Mouse (Mus musculus) hindbrain, embryonic 11.5 days (tissue): ENCODE data around the gene Atxn1. TPM values are rescaled to one million over a fixed set of nuclear protein-coding genes. Genes with fewer than 3 reads are reported as not detected.

Experiments used
- ATAC-seq: fragments of 200-750 bp; cut with Nextera tagmentation; 2 replicates; pipeline ENCODE4 v1.8.0; 2017; ENCODE audit warnings: mild to moderate bottlenecking, moderate TSS enrichment, moderate library complexity; ENCODE audit not compliant: low FRiP score
- DNase-seq: peaks from one replicate; pipeline ENCODE4 v3.0.0-alpha.2; 2015; ENCODE audit warnings: low spot score
- H3K27ac ChIP-seq: fragments of 300-500 bp; sonication (generic); 2 replicates; pipeline ENCODE4 v1.5.1; 2014; ENCODE audit warnings: mild to moderate bottlenecking, low read depth, low read length
- H3K27me3 ChIP-seq: fragments of 300-500 bp; sonication (generic); 2 replicates; pipeline ENCODE4 v1.6.1; 2014; ENCODE audit warnings: mild to moderate bottlenecking, low read length, moderate library complexity, mixed read lengths; ENCODE audit not compliant: control insufficient read depth, insufficient read depth
- H3K36me3 ChIP-seq: fragments of 300-500 bp; sonication (generic); 2 replicates; pipeline ENCODE4 v1.6.1; 2014; ENCODE audit warnings: mild to moderate bottlenecking, low read length, moderate library complexity, mixed read lengths; ENCODE audit not compliant: control insufficient read depth, insufficient read depth
- H3K4me1 ChIP-seq: fragments of 300-500 bp; sonication (generic); replicated peaks from 2 replicates; pipeline ENCODE4 v1.6.1; 2014; ENCODE audit warnings: low read length, mixed read lengths; ENCODE audit not compliant: control insufficient read depth, insufficient read depth
- H3K4me2 ChIP-seq: fragments of 300-500 bp; sonication (generic); replicated peaks from 2 replicates; pipeline ENCODE4 v1.6.1; 2014; ENCODE audit warnings: mild to moderate bottlenecking, low read depth, low read length
- H3K4me3 ChIP-seq: fragments of 300-500 bp; sonication (generic); 2 replicates; pipeline ENCODE4 v1.5.1; 2014; ENCODE audit warnings: low read depth, low read length
- H3K9ac ChIP-seq: fragments of 300-500 bp; sonication (generic); 2 replicates; pipeline ENCODE4 v1.6.1; 2014; ENCODE audit warnings: low read depth, low read length
- H3K9me3 ChIP-seq: fragments of 300-500 bp; sonication (generic); 2 replicates; pipeline ENCODE4 v1.6.1; 2016; ENCODE audit warnings: low read length; ENCODE audit not compliant: control insufficient read depth
- WGBS: fragments of 180-500 bp; shearing (Covaris S2); extraction: QIAGEN DNeasy Blood & Tissue Kit; methylation state at CpG from one replicate; pipeline ENCODE4 v1.1.7; 2014; 5-methylcytosine and 5-hydroxymethylcytosine counted together
- polyA plus RNA-seq: library from polyadenylated mRNA; unstranded; fragments of >200 nt; fragmentation: Nextera tagmentation; extraction: Ambion mirVana; gene quantifications from 2 replicates; pipeline ENCODE4 v1.2.1, GENCODE M21; 2014

Gene Atxn1
- polyA plus RNA-seq, 1 experiment from 2014 or later = 3.2 TPM

GRCm38 (mm10) chr13:45874196-45874595 lies 90.6 kb downstream of the Atxn1 start:
- DNase-seq (no peak), ATAC-seq (no peak)
- H3K4me1 ChIP-seq = no peaks in the 10 kb centered on the region
- no peak overlapping the region for H3K27ac ChIP-seq
- no peak overlapping the region for H3K4me2 ChIP-seq
- no peaks in the 10 kb centered on the region for H3K9me3 ChIP-seq
- H3K36me3 ChIP-seq = no peaks in the 10 kb centered on the region
- H3K4me3 ChIP-seq = no peak overlapping the region
- H3K9ac ChIP-seq = no peak overlapping the region
- H3K27me3 ChIP-seq = no peaks in the 10 kb centered on the region
- 96% methylated on average over 4 of the region's 4 CpGs for WGBS

- H3K9me3 ChIP-seq = no peaks in the 10 kb centered on the region
- no peaks in the 10 kb centered on the region for H3K4me1 ChIP-seq
- H3K27ac ChIP-seq = no peak overlapping the region
- no peak overlapping the region for H3K9ac ChIP-seq
- H3K36me3 ChIP-seq = no peaks in the 10 kb centered on the region
- no peaks in the 10 kb centered on the region for H3K27me3 ChIP-seq
- ATAC-seq (no peak), DNase-seq (no peak)
- WGBS = 93% methylated on average over 7 of the region's 7 CpGs
- H3K4me2 ChIP-seq = no peak overlapping the region
- no peak overlapping the region for H3K4me3 ChIP-seq
These were observed 91.8 kb downstream of the Atxn1 start for GRCm38 (mm10) chr13:45872966-45873365.

DNA sequence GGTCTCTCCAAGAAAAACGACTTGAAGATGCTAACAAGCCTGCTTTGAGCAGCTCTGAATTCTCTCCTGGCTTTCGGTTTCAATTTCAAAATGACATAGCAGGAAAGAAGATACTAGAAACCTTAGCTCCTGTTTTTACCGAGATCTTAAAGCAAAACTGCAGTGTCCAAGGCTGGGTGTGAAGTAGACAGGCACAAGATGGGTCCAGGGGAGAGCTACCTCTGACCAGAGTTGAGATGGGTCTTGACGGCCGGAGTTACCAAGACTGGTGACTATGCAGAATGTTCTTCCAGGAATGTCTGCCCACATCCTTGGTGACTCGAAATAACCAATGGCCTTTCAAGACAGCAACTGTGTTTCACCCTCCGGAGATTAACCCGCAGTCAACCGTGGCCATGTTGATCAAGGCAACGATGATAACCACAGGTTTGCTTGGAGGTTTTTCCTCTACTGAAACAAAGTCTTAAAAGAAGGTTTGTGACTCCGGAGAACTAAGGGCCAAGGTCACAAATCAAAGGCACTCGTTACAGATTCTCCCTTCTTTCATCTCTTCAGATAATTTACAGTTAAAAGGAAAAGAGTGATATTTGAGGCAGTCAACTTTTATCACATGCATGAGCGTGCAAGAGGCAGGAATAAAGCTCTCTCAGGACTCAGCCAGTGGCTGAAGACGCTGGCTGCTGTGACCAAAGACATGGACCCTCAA lies 92.6 kb downstream of the Atxn1 start:
- ATAC-seq = no peak
- no peaks in the 10 kb centered on the region for H3K27me3 ChIP-seq
- no peaks in the 10 kb centered on the region for H3K4me1 ChIP-seq
- WGBS = 86% methylated on average over 14 of the region's 14 CpGs
- H3K36me3 ChIP-seq = no peaks in the 10 kb centered on the region
- H3K4me3 ChIP-seq = no peak overlapping the region
- H3K4me2 ChIP-seq = no peak overlapping the region
- no peak for DNase-seq
- no peak overlapping the region for H3K9ac ChIP-seq
- H3K9me3 ChIP-seq = no peaks in the 10 kb centered on the region
- no peak overlapping the region for H3K27ac ChIP-seq

- H3K27ac ChIP-seq = no peak overlapping the region
- no peak for DNase-seq
- WGBS = 66% methylated on average over 7 of the region's 7 CpGs
- no peak overlapping the region for H3K4me2 ChIP-seq
- no peaks in the 10 kb centered on the region for H3K9me3 ChIP-seq
- H3K9ac ChIP-seq = no peak overlapping the region
- ATAC-seq = no peak
- no peaks in the 10 kb centered on the region for H3K4me1 ChIP-seq
- no peak overlapping the region for H3K4me3 ChIP-seq
- H3K27me3 ChIP-seq = no peaks in the 10 kb centered on the region
- no peaks in the 10 kb centered on the region for H3K36me3 ChIP-seq
These were observed 93.3 kb downstream of the Atxn1 start for GRCm38 (mm10) chr13:45871554-45871953.

GRCm38 (mm10) chr13:45868886-45869285 lies 95.9 kb downstream of the Atxn1 start:
- no peaks in the 10 kb centered on the region for H3K36me3 ChIP-seq
- DNase-seq = no peak
- H3K27ac ChIP-seq = no peak overlapping the region
- no peaks in the 10 kb centered on the region for H3K4me1 ChIP-seq
- no peaks in the 10 kb centered on the region for H3K27me3 ChIP-seq
- no peak overlapping the region for H3K4me2 ChIP-seq
- ATAC-seq = no peak
- H3K9ac ChIP-seq = no peak overlapping the region
- no peaks in the 10 kb centered on the region for H3K9me3 ChIP-seq
- H3K4me3 ChIP-seq = no peak overlapping the region
- WGBS = 81% methylated on average over 8 of the region's 8 CpGs

DNA sequence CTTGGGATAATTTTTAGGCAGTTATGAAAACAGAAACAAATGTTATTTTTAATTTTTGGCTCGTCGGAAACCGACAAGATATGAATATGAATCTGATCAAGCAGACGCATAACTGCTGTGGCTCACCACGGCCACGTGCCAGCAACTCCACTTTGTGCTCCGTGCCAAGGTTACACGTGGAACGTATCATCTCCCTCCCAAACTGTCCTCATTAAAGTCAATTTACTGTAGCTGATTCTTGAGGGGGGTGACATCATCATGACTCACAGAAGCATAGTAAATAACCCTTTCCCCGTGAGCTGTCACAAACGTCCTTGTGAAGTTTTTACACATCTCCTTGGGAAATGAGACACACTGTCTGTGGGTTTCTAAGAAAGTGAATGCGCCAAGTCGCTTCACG lies 97.5 kb downstream of the Atxn1 start:
- H3K4me3 ChIP-seq = no peak overlapping the region

GRCm38 (mm10) chr13:45866615-45867245 lies 98.1 kb downstream of the Atxn1 start:
- Histone ChIP-seq H3K4me1 (no peaks in the 10 kb centered on the region), H3K9ac (no peak overlapping the region), H3K9me3 (no peaks in the 10 kb centered on the region), H3K4me2 (no peak overlapping the region), H3K4me3 (no peak overlapping the region), H3K27ac (no peak overlapping the region), H3K36me3 (no peaks in the 10 kb centered on the region), H3K27me3 (no peaks in the 10 kb centered on the region)
- no peak for DNase-seq
- ATAC-seq = no peak
- 92% methylated on average over 8 of the region's 8 CpGs for WGBS

More for the DNA sequence above, 97.5 kb downstream of the Atxn1 start:
- ATAC-seq (no peak), DNase-seq (no peak)
- H3K36me3 ChIP-seq = no peaks in the 10 kb centered on the region
- no peak overlapping the region for H3K4me2 ChIP-seq
- no peak overlapping the region for H3K9ac ChIP-seq
- no peaks in the 10 kb centered on the region for H3K9me3 ChIP-seq
- 90% methylated on average over 14 of the region's 14 CpGs for WGBS
- no peaks in the 10 kb centered on the region for H3K4me1 ChIP-seq
- no peaks in the 10 kb centered on the region for H3K27me3 ChIP-seq
- H3K27ac ChIP-seq = no peak overlapping the region

- no peaks in the 10 kb centered on the region for H3K4me1 ChIP-seq
- H3K27ac ChIP-seq = no peak overlapping the region
- H3K9ac ChIP-seq = no peak overlapping the region
- H3K27me3 ChIP-seq = no peaks in the 10 kb centered on the region
- ATAC-seq (no peak), DNase-seq (no peak)
- no peaks in the 10 kb centered on the region for H3K36me3 ChIP-seq
- no peak overlapping the region for H3K4me3 ChIP-seq
- no peak overlapping the region for H3K4me2 ChIP-seq
- H3K9me3 ChIP-seq = no peaks in the 10 kb centered on the region
- 93% methylated on average over 10 of the region's 10 CpGs for WGBS
These were observed 99.2 kb downstream of the Atxn1 start for GRCm38 (mm10) chr13:45865620-45866019.

DNA sequence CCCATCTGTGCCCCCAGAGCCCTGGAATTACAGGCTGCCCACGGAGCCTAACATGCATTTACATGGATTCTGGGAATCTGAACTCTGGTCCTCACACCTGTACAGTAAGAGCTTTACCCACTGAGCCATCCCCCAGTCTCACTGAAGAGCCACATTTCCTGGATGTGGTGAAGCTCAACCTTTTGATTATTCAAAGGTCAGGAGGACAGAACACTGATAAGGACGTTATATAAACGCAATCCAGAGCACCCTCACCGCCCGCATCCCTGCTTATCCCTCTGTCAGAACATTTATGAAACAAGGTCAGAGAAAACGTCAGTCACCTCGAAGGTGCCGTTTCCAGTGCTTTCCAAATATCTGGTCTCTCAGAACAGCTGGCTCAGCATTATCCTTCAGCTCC lies 101.0 kb downstream of the Atxn1 start:
- ATAC-seq = no peak
- H3K9ac ChIP-seq = no peak overlapping the region
- H3K9me3 ChIP-seq = no peaks in the 10 kb centered on the region
- no peak overlapping the region for H3K4me3 ChIP-seq
- H3K27me3 ChIP-seq = no peaks in the 10 kb centered on the region
- WGBS = 88% methylated on average over 8 of the region's 8 CpGs
- H3K4me1 ChIP-seq = no peaks in the 10 kb centered on the region
- H3K27ac ChIP-seq = no peak overlapping the region
- H3K4me2 ChIP-seq = no peak overlapping the region
- H3K36me3 ChIP-seq = no peaks in the 10 kb centered on the region
- DNase-seq = no peak
